25 mouse cellular contexts compared by ENCODE assay signal in the genomic region with DNA sequence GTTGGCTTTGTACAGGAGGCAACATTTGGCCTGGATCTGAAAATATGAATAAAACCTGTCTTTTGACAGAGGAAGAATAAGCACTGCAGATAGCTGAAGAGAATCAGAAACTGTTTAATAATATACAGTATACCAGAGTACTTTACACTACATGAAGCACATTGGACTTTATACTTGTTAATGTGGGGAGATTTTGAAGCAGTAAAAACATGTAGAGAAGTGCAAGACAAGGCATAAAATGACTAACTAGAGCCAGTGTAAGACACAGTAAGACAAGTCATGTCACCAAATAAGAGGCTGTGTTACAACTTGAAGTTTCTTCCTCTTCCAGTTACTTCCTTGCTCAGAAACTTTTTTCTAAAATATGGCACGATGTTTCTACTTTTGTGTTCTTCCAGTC. TPM values are rescaled to one million over a fixed set of nuclear protein-coding genes. Genes with fewer than 3 reads are reported as not detected.
DNase-seq lines count a peak whose midpoint lies in the region; ATAC-seq and TF ChIP-seq lines count a peak whose summit lies in the region.
"Had no signal": no experiment of that assay in that cellular context is flagged by ENCODE, and none has a peak within 500 bp of the region (broad histone marks: within the 10 kb centered on the region; RNA-seq: fewer than 3 reads in every experiment).

No protein-coding gene starts in this region.

- no peak overlapping the region for H3K4me3 ChIP-seq in kidney, adult 2 months (ENCODE audit: insufficient read depth, low read depth, low read length)
- H3K4me3 ChIP-seq in kidney, embryonic 16.5 days (ENCODE audit: low read length), result no peak overlapping the region
- H3K4me3 ChIP-seq in kidney, postnatal 0 days (replicated peaks; ENCODE audit: low read depth, low read length), result no peak overlapping the region
- H3K4me3 ChIP-seq: embryonic facial prominence, embryonic 13.5 days; embryonic facial prominence, embryonic 15.5 days; erythroblast, embryonic 14.5 days; forebrain, embryonic 10.5 days; forebrain, embryonic 12.5 days had no signal

- DNase-seq in kidney, adult 2 months, result peak; percentile 29
- peak; percentile 1 for DNase-seq in kidney, postnatal 0 days (ENCODE audit: low spot score)
- DNase-seq in kidney, postnatal 14 days, result no peak
- no peak for DNase-seq in right cerebral cortex, postnatal 14 days
- DNase-seq: adrenal gland, adult 2 months; adrenal gland, postnatal 10 days; adrenal gland, postnatal 25 days; cerebellum, adult 11 months; cerebellum, adult 18-20 months; cerebellum, adult 8-10 months; cerebellum, adult 9-11 months; cerebellum, postnatal 14 days; cerebellum, postnatal 36 days; embryo, embryonic 11 days had no signal

- no peak for TF ChIP-seq POLR2A in kidney, adult 2 months (IDR thresholded peaks at IDR 0.05; ENCODE audit: low read depth, low read length)

- no peak overlapping the region for H3K9ac ChIP-seq in kidney, embryonic 16.5 days (replicated peaks; ENCODE audit: low read length)
- H3K9ac ChIP-seq in kidney, postnatal 0 days (ENCODE audit: low read depth, low read length), result no peak overlapping the region
- H3K9ac ChIP-seq: embryonic facial prominence, embryonic 13.5 days; embryonic facial prominence, embryonic 15.5 days; forebrain, embryonic 12.5 days had no signal

- H3K9me3 ChIP-seq in kidney, embryonic 16.5 days (ENCODE audit: low read length), result no peaks in the 10 kb centered on the region
- no peaks in the 10 kb centered on the region for H3K9me3 ChIP-seq in kidney, postnatal 0 days (replicated peaks; ENCODE audit: low read length)
- H3K9me3 ChIP-seq: embryonic facial prominence, embryonic 13.5 days; embryonic facial prominence, embryonic 15.5 days; forebrain, embryonic 10.5 days; forebrain, embryonic 12.5 days had no signal

- H3K4me2 ChIP-seq in kidney, embryonic 16.5 days (replicated peaks; ENCODE audit: low read depth, low read length), result no peak overlapping the region
- no peak overlapping the region for H3K4me2 ChIP-seq in kidney, postnatal 0 days (ENCODE audit: low read length)
- H3K4me2 ChIP-seq: embryonic facial prominence, embryonic 13.5 days; embryonic facial prominence, embryonic 15.5 days; forebrain, embryonic 12.5 days had no signal

- H3K27ac ChIP-seq in kidney, adult 2 months (ENCODE audit: insufficient read depth, low read depth, low read length), result no peak overlapping the region
- no peak overlapping the region for H3K27ac ChIP-seq in kidney, embryonic 16.5 days (ENCODE audit: low read length)
- no peak overlapping the region for H3K27ac ChIP-seq in kidney, postnatal 0 days
- H3K27ac ChIP-seq: embryonic facial prominence, embryonic 13.5 days; embryonic facial prominence, embryonic 15.5 days; forebrain, embryonic 10.5 days; forebrain, embryonic 12.5 days had no signal

- ATAC-seq in kidney, embryonic 16.5 days (ENCODE audit: low FRiP score, low TSS enrichment), result no peak
- peak; percentile 75 for ATAC-seq in kidney, postnatal 0 days (replicated peaks; ENCODE audit: low FRiP score, low read depth)
- ATAC-seq: forebrain, embryonic 14.5 days; forebrain, embryonic 16.5 days had no signal

- 59% methylated on average over 1 of the region's 1 CpGs for WGBS in kidney, adult 2 months
- 79% methylated on average over 1 of the region's 1 CpGs for WGBS in kidney, embryonic 16.5 days
- WGBS in kidney, postnatal 0 days, result 81% methylated on average over 1 of the region's 1 CpGs

- H3K4me1 ChIP-seq in kidney, adult 2 months (ENCODE audit: control insufficient read depth, insufficient read depth, low read length), result no peaks in the 10 kb centered on the region; the same call in 1 of the 2 replicates
- no peaks in the 10 kb centered on the region for H3K4me1 ChIP-seq in kidney, embryonic 16.5 days (ENCODE audit: insufficient read depth, low read length)
- no peaks in the 10 kb centered on the region for H3K4me1 ChIP-seq in kidney, postnatal 0 days (replicated peaks; ENCODE audit: insufficient read depth, low read length)
- H3K4me1 ChIP-seq: embryonic facial prominence, embryonic 13.5 days; embryonic facial prominence, embryonic 15.5 days; forebrain, embryonic 10.5 days; forebrain, embryonic 12.5 days had no signal

- no peaks in the 10 kb centered on the region for H3K36me3 ChIP-seq in kidney, adult 2 months (ENCODE audit: control insufficient read depth, insufficient read depth, low read length)
- H3K36me3 ChIP-seq in kidney, embryonic 16.5 days (ENCODE audit: insufficient read depth, low read length), result no peaks in the 10 kb centered on the region
- no peaks in the 10 kb centered on the region for H3K36me3 ChIP-seq in kidney, postnatal 0 days (ENCODE audit: insufficient read depth, low read length)
- H3K36me3 ChIP-seq: embryonic facial prominence, embryonic 13.5 days; embryonic facial prominence, embryonic 15.5 days; forebrain, embryonic 10.5 days; forebrain, embryonic 12.5 days had no signal

- H3K27me3 ChIP-seq in kidney, adult 2 months (replicated peaks; ENCODE audit: control insufficient read depth, insufficient read depth, low read length), result no peaks in the 10 kb centered on the region
- no peaks in the 10 kb centered on the region for H3K27me3 ChIP-seq in kidney, embryonic 16.5 days (ENCODE audit: insufficient read depth, low read length)
- no peaks in the 10 kb centered on the region for H3K27me3 ChIP-seq in kidney, postnatal 0 days (ENCODE audit: insufficient read depth, low read length)
- H3K27me3 ChIP-seq: embryonic facial prominence, embryonic 13.5 days; embryonic facial prominence, embryonic 15.5 days; forebrain, embryonic 12.5 days had no signal

- no peak for TF ChIP-seq CTCF in kidney, adult 2 months (conservative IDR thresholded peaks at IDR 0.05; ENCODE audit: insufficient read depth, insufficient read length, low read depth, low read length)
- TF ChIP-seq CTCF in kidney, postnatal 0 days (IDR thresholded peaks at IDR 0.05; ENCODE audit: low read depth), result no peak

RNA-seq across cellular contexts. Expression of a gene that starts 22.3 kb away (rescaled TPM):
- not detected in 2 replicates for polyA plus RNA-seq in kidney, adult 2 months (2012; rRNA removed)
- polyA plus RNA-seq in kidney, embryonic 16.5 days (2015; fragmentation: Nextera tagmentation; extraction: Ambion mirVana), result 3.2 and 4.6 TPM in 2 replicates
- 7.4 and 9.5 TPM in 2 replicates for polyA plus RNA-seq in kidney, postnatal 0 days (2015; fragmentation: Nextera tagmentation; extraction: Ambion mirVana)
- polyA plus RNA-seq: adrenal gland, adult 2 months; brain, embryonic 14.5 days; C2C12; embryonic facial prominence, embryonic 11.5 days; embryonic facial prominence, embryonic 13.5 days; embryonic facial prominence, embryonic 15.5 days; erythroblast, embryonic 14.5 days; forebrain, embryonic 10.5 days; forebrain, embryonic 12.5 days; forebrain, embryonic 14.5 days; forebrain, embryonic 16.5 days had no signal

RNA-seq across cellular contexts. Expression of a gene that starts 33.1 kb away (rescaled TPM):
- not detected in 2 replicates for polyA plus RNA-seq in kidney, adult 2 months (2012; rRNA removed)
- not detected in 2 replicates for polyA plus RNA-seq in kidney, embryonic 16.5 days (2015; fragmentation: Nextera tagmentation; extraction: Ambion mirVana)
- polyA plus RNA-seq in kidney, postnatal 0 days (2015; fragmentation: Nextera tagmentation; extraction: Ambion mirVana), result not detected in 2 replicates
- polyA plus RNA-seq: adrenal gland, adult 2 months; brain, embryonic 14.5 days; C2C12; embryonic facial prominence, embryonic 11.5 days; embryonic facial prominence, embryonic 13.5 days; erythroblast, embryonic 14.5 days; forebrain, embryonic 10.5 days; forebrain, embryonic 12.5 days; forebrain, embryonic 14.5 days; forebrain, embryonic 16.5 days had no signal

Comparison
In these comparisons a context has a peak if more than half of its experiments do, and no peak if none do; other contexts are left out.
1. DNase-seq: peak in kidney, adult 2 months (single experiment) and kidney, postnatal 0 days (single experiment); none in kidney, postnatal 14 days (single experiment) and right cerebral cortex, postnatal 14 days (single experiment).